Mouse (Mus musculus) spleen, postnatal 36 days (tissue): ENCODE measurements around the gene Wrb.
"Not testable (repeated sequence)": the region's sequence is repeated elsewhere in the genome, so short reads cannot be mapped to it uniquely, and the experiment has no call there.

Source experiments
- DNase-seq, 2 experiments: peaks; one replicate each; pipeline ENCODE4 v3.0.0; 2022; ENCODE audit warnings: low spot score in 2 of 2, mixed read lengths in 1 of 2

The Wrb gene

GRCm38 (mm10) chr16:96145110-96145800 is at the start of gene Wrb:
Gene Wrb, plus strand, starts transcription at chr16:96145407.
- peak; percentile 98 to 100 for DNase-seq

DNA sequence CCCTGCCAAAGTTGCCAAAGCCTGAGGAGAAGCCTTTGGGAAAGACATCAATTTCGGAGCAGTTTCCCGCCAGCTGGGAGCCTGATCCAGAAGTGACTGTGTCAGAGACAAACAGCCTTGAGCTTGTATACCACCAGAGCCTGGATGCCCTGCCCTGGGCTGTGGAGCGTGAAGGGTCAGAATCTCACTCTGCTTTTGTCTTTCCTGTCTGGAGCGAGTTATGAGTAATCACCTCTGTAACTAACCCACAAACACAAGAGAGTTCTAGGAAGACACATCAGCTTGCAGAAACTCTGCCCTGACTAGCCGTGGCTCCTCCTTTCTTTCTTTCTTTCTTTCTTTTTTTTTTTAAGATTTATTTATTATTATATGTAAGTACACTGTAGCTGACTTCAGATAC is 49.2 kb upstream of the Wrb start:
- no peak for DNase-seq

DNA sequence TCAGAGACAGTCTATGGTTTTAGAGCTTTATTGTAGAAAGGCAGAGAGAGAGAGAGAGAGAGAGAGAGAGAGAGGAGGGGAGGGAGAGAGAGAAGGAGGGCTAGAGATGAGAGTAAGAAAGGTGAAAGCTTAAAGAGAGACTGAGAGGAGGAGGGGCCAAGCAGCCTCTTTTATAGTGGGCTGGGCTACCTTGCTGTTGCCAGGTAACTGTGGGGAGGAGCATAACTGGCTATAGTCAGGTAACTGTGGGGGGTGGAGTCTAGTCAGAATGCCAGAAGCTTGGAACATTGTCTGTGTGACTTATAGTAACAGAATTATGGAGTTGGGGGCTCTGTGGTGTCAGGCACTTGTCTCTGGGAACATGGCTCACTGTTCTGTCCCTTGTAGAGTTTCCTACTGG is 47.4 kb upstream of the Wrb start:
- DNase-seq = not testable (repeated sequence)

DNA sequence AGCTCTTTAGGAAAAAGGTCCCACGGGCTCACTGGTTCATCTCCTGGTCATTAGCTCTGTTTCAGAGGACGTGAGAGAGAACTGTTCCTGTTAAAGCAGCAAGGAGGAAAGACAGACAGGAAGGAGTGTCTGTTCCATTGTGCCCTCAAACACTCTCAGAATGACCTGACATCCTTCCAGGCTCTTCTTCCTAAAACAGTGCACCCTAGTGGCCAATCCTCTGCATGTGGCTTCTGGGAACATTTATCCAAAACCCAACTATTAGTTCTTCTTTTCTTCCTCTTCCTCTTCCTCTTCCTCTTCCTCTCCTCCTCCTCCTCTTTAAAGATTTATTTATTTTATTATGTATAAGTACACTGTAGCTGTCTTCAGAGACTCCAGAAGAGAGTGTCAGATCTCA is 42.2 kb upstream of the Wrb start:
- DNase-seq = no peak

GRCm38 (mm10) chr16:96109673-96110072 is 35.5 kb upstream of the Wrb start:
- peak; percentile 78 to 81 for DNase-seq

GRCm38 (mm10) chr16:96110655-96111345 is 34.4 kb upstream of the Wrb start:
- peak; percentile 77 to 81 for DNase-seq

DNA sequence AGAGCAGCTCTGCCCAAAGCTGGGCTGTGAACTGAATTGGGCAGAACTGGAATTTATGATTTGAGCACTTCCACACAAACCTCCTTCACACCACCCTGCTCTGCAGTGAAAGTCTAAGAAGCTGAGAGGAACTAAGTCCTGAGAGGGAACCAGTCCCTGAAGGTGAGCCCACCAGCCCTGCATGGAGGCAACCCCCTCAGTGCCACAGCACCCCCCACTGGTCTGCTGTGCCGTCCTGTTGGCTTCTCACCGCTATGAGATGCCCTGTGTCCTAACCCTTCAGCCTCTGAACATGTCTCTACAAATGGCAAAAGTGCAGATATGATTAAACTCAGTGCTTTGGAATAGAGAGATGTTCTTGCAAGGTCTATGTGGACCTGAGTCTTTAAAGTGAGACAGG is 32.4 kb upstream of the Wrb start:
- peak; percentile 70 to 76 for DNase-seq

DNA sequence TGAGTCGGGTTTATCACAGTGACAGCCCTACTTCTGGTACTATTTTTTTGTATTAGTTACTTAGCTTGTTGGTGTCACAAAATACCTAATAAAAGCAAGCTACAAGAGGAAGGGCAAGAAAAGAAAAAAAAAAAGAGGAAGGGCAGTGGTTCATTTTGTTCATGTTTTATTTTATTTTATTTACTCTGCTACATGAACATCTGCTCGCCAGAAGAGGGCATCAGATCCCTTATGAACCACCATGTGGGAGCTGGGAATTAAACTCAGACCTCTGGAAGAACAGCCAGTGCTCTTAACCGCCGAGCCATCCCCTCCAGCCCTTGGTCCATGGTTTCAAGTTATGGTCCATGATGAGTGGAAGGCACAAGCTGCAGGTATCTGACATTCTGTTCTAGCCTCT is 30.5 kb upstream of the Wrb start:
- peak in 1 of 2 experiments; percentile 40 for DNase-seq

DNA sequence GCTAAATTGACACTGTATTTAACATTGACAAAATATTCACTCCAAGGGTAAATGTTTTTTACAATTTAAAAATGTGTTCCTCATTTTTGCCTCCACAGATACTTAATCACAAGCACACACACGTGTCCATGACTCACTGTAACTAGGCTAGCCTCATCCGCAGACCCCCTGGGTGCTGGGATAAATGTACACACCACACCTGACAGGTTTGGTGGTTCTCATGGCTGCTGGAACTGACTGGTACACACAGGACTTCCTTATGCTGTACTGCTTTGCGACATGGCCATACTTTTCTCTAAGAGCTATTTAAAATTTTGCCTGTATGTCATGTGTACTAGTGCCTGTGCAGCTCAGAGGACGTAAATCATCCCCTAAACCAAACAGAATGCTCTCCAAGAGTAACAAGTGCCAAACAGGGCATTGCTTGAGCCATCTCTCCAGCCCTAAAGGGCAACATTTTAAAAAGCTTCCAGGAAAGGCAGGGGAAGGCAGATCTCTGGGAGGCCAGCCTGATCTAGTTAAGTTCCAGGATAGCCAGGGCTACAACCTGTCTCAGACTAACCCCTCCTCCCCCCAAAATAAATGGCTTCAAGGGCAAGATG is 25.1 kb upstream of the Wrb start:
- DNase-seq = no peak

- DNase-seq = no peak
Measured at GRCm38 (mm10) chr16:96126684-96127171, 18.5 kb upstream of the Wrb start.

GRCm38 (mm10) chr16:96127288-96127656 is 17.9 kb upstream of the Wrb start:
- no peak for DNase-seq

DNA sequence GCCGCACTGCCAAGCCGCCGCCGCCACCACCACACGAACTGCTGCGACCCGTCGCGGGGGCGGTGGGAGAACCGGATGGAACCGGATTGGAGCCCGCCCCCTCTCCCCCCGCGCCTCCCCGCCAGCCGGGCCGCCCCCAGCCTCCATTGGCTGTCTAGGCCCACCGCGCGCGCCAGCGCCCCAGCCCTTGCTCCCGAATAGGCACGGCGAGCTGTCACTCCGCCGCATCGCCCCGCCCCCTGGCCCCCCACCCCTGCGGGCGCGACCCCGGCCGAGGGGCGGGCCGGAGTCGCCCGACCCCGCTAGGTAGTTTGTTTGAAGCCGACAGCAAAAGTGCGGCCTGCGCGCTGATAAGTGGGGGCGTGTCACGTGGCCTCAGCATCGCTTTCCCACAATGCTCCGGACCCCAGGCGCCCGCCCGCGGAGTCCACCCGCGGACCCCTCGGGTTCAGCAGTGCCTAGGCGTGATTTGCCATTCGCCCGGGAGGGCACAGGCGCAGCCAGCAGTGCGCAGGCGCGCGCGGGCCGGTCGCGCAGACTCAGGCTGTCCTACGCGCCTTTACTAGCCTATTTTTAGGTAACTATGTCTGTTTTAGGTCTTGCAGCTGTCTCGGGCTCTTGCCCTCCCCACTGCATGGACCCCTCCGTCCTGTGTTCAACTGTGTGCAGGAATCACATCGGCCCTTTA is 17.4 kb upstream of the Wrb start, which contains the start of gene Hmgn1:
TSS of gene Hmgn1 (minus strand) at position 73 of the 688 bp plus-strand sequence.
- peak; percentile 96 to 97 for DNase-seq

GRCm38 (mm10) chr16:96128466-96128865 is 16.7 kb upstream of the Wrb start:
- no peak for DNase-seq

- not testable (repeated sequence) for DNase-seq
Measured at GRCm38 (mm10) chr16:96144748-96145109, 478 bp upstream of the Wrb start.

DNA sequence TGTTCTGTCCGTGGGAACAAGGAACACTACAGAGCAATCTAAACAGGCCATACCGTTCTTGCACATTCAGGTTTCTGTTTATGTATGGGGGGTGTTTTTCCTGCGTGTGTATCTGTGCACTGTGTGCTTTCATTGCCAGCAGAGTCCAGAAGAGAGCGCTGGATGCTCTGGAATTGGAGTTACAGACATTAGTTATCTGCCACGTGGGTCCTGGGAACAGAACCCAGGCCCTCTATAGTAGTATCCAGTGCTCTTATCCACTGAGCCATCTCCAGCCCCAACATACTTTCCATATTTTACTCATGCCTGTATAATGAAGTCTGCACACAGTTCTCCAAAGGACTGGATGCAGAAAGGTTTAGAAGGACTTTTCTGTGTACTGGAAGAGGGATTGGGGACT is 607 bp downstream of the Wrb start:
- DNase-seq = no peak

GRCm38 (mm10) chr16:96148834-96149233 is 3.6 kb downstream of the Wrb start:
- DNase-seq = no peak

- no peak for DNase-seq
Measured at GRCm38 (mm10) chr16:96149311-96149710, 4.1 kb downstream of the Wrb start.

DNA sequence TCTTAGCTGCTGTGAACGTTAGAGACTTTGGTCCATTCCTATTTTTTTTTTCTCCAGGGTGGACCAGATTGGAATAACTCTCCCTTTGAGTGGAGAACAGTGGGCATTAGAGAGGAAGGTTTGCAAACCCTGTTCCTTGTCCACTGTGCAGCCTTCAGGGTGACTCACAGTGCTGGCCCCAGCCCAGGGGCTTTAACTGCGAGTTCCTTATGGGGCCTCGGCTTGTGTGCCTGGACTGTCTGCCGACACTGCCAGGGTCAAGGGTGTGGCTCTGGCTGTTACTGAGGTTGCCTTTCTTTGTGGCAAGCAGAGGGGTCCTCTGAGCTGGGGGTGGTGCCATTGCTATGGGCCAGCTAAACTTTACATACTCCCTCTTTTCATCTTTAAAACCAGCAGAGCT is 5.8 kb downstream of the Wrb start:
- DNase-seq = no peak

- DNase-seq = peak; percentile 53 to 56
Measured at GRCm38 (mm10) chr16:96151551-96151950, 6.3 kb downstream of the Wrb start.

GRCm38 (mm10) chr16:96154476-96154875 is 9.3 kb downstream of the Wrb start:
- no peak for DNase-seq

DNA sequence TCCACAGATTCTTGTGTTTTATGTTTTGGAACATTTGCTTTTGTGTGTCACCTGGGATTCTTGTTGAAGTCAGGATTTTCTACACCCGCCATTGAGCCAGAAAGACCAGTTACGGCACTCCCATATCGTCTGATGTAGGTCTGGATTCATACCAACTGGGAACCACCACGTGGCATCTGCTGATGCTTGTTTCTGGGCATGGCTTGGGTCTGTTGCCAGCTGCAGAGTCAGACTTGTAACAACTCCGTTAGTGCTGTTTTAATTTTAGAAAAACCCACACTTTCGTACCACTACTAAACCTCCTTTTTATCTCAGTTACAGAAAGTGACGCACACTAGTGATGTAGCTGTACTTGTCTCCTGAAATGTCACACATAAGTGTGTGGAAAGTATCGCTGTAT is 10.8 kb downstream of the Wrb start:
- DNase-seq = no peak

DNA sequence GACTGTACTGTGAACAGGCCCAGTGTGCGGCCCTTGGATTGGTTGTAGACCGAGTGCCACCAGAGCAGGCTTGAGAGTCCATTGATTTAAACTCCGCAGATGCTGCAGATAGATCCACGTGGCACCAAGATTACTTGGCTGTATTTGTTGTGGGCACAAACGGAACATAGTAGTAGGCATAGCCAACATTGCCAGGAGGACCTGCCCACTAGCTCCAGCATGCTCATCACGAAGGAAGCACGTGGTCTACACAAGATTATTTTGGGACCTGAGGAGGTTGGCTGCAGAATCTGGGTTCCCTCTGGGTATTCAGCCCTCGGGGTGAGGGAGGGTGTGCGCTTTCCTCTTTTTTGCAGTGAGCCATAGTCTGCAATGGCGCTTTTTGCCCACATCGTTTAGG is 12.0 kb downstream of the Wrb start:
- no peak for DNase-seq
